Mouse (Mus musculus) hindbrain, embryonic 15.5 days (tissue): ENCODE data around the gene Dusp28. TPM values are rescaled to one million over a fixed set of nuclear protein-coding genes. Genes with fewer than 3 reads are reported as not detected.

Experiments
- ATAC-seq: fragments of 200-750 bp; cut with Nextera tagmentation; 2 replicates; pipeline ENCODE4 v1.8.0; 2017; ENCODE audit warnings: low read depth, moderate number of reproducible peaks, moderate TSS enrichment; ENCODE audit not compliant: low FRiP score
- H3K27ac ChIP-seq: fragments of 300-500 bp; sonication (generic); replicated peaks from 2 replicates; pipeline ENCODE4 v1.5.1; 2015; ENCODE audit warnings: mild to moderate bottlenecking, inconsistent platforms
- H3K27me3 ChIP-seq: fragments of 300-500 bp; sonication (generic); 2 replicates; pipeline ENCODE4 v1.6.1; 2015; ENCODE audit warnings: control low read depth, inconsistent platforms
- H3K36me3 ChIP-seq: fragments of 300-500 bp; sonication (generic); 2 replicates; pipeline ENCODE4 v1.6.1; 2015; ENCODE audit warnings: control low read depth, inconsistent platforms
- H3K4me1 ChIP-seq: fragments of 300-500 bp; sonication (generic); replicated peaks from 2 replicates; pipeline ENCODE4 v1.6.1; 2015; ENCODE audit warnings: control low read depth, inconsistent platforms
- H3K4me2 ChIP-seq: fragments of 300-500 bp; sonication (generic); 2 replicates; pipeline ENCODE4 v1.6.1; 2015; ENCODE audit warnings: moderate library complexity, mild to moderate bottlenecking, inconsistent platforms
- H3K4me3 ChIP-seq: fragments of 300-500 bp; sonication (generic); 2 replicates; pipeline ENCODE4 v1.5.1; 2015; ENCODE audit warnings: mild to moderate bottlenecking, inconsistent platforms
- H3K9ac ChIP-seq: fragments of 300-500 bp; sonication (generic); 2 replicates; pipeline ENCODE4 v1.6.1; 2015; ENCODE audit warnings: inconsistent platforms
- H3K9me3 ChIP-seq: fragments of 300-500 bp; sonication (generic); 2 replicates; pipeline ENCODE4 v1.6.1; 2016; ENCODE audit warnings: control low read depth, inconsistent platforms
- WGBS: fragments of 180-500 bp; shearing (Covaris S2); methylation state at CpG from one replicate; pipeline ENCODE4 v1.1.7; 2015; 5-methylcytosine and 5-hydroxymethylcytosine counted together
- polyA plus RNA-seq: library from polyadenylated mRNA; unstranded; fragments of >200 nt; fragmentation: Nextera tagmentation; extraction: Ambion mirVana; gene quantifications from 2 replicates; pipeline ENCODE4 v1.2.1, GENCODE M21; 2015

The Dusp28 gene
- polyA plus RNA-seq, 1 experiment from 2014 or later = 16.6 TPM

DNA sequence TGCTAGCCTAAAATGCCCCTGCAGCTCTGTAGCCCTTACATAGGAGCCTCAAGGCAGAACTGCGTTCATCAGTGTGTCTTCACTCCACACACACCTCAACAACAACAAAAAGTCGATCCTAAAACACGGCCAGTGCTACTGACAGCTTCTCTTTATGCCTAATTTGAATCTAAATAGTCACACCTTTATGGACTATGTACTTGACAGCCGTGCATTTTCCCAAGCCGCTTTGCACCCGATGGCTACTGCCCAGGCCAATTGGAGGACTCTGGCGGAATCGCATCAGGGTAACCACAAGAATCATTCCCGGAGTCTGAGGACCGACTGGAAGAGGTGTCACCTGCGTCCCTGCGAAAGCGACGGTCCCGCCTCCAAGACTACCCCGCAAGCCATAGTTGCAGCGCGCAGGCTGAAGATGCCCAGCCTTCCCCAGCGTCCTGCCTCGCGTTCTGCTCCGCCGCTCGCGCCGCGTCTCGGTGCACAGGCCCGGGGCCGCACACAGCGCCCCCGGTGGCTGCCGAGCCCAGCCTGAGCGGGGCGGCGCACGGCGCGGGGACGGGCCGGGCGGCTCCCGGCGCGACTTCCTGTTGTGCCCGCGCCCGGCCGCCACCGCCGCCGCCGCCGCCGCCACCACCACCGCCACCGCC, 3.6 kb downstream of the Dusp28 start, which contains the start of gene Rnpepl1:
Rnpepl1 (plus strand) TSS at position 545 of the 647 bp plus-strand sequence.
- peak within 1 kb of the TSS; percentile 74 for H3K4me3 ChIP-seq

DNA sequence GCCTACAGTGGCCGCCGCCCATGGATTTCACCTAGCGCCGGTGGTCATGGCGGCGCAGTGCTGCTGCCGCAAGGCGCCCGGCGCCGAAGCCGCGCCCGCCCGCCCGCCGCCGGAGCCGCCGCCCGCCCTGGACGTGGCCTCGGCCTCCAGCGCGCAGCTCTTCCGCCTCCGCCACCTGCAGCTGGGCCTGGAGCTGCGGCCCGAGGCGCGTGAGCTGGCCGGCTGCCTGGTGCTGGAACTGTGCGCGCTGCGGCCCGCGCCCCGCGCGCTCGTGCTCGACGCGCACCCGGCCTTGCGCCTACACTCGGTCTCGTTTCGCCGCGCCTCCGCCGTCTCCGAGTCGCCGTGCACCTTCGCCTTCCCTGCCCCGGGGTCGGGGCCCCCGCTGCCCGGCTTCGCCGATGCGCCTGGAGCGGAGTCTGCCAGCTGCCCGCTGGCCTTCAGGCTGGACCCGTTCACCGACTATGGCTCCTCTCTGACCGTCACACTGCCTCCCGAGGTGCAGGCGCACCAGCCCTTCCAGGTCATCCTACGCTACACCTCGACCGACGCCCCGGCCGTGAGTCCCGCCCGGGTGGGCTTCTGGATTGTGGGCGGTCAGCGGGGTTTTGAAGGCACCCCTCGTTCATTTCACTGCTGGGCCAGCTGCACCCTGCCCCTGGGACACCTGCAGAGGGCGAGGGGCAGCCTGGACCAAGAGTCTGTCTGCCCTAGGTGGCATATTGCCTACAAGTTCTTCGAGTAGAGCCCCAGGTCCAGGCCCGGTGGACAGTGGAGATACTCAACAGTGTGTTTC, 4.3 kb downstream of the Dusp28 start:
- peaks cover 51% of the 10 kb centered on the region for H3K4me1 ChIP-seq
- peak overlapping the region; percentile 95 for H3K9ac ChIP-seq
- peaks cover 14% of the 10 kb centered on the region for H3K36me3 ChIP-seq
- peak; percentile 28 for ATAC-seq
- H3K27me3 ChIP-seq = no peaks in the 10 kb centered on the region
- H3K4me2 ChIP-seq = peak overlapping the region; percentile 91
- H3K27ac ChIP-seq = peak overlapping the region; percentile 96
- WGBS = 1% methylated on average over 70 of the region's 85 CpGs
- no peaks in the 10 kb centered on the region for H3K9me3 ChIP-seq
- peak overlapping the region; percentile 74 for H3K4me3 ChIP-seq

More for the DNA sequence above, 3.6 kb downstream of the Dusp28 start, which contains the start of gene Rnpepl1:
- under 1% methylated on average over 56 of the region's 57 CpGs for WGBS
- peak within 1 kb of the TSS; percentile 91 for H3K4me2 ChIP-seq
- H3K9ac ChIP-seq = peak within 1 kb of the TSS; percentile 95
- H3K36me3 ChIP-seq = peaks cover 9% of the 10 kb centered on the region; the same call in 1 of the 2 replicates
- H3K9me3 ChIP-seq = no peaks in the 10 kb centered on the region
- no peaks in the 10 kb centered on the region for H3K27me3 ChIP-seq
- ATAC-seq = peak; percentile 74
- H3K27ac ChIP-seq = peak within 1 kb of the TSS; percentile 96
- H3K4me1 ChIP-seq = peaks cover 51% of the 10 kb centered on the region

DNA sequence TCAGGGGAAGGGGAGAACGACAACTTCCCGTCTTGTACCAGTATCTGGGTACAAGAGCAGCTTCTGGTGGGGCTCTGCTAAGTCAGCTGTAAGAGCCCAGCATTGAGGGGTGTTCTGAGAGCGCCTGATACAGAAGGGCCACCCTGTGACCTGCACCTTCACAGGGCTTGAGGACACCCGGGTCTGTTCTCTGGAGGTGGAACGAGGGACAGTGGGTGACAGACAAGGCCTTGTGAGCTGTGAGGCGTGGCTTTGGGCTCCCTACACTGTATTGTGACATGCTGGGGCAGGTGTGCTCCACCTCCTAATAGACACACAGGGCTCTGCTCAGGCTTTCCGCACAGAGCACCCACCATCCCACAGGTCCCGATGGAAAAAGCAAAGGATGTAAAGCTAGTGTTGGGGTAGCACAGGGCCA, 4.9 kb downstream of the Dusp28 start:
- peaks cover 46% of the 10 kb centered on the region for H3K4me1 ChIP-seq
- no peaks in the 10 kb centered on the region for H3K9me3 ChIP-seq
- ATAC-seq = no peak
- H3K27ac ChIP-seq = peak overlapping the region; percentile 96
- H3K36me3 ChIP-seq = peaks cover 19% of the 10 kb centered on the region
- WGBS = 36% methylated on average over 8 of the region's 8 CpGs
- H3K4me3 ChIP-seq = peak overlapping the region; percentile 74
- peak overlapping the region; percentile 91 for H3K4me2 ChIP-seq
- H3K9ac ChIP-seq = peak overlapping the region; percentile 95
- no peaks in the 10 kb centered on the region for H3K27me3 ChIP-seq

DNA sequence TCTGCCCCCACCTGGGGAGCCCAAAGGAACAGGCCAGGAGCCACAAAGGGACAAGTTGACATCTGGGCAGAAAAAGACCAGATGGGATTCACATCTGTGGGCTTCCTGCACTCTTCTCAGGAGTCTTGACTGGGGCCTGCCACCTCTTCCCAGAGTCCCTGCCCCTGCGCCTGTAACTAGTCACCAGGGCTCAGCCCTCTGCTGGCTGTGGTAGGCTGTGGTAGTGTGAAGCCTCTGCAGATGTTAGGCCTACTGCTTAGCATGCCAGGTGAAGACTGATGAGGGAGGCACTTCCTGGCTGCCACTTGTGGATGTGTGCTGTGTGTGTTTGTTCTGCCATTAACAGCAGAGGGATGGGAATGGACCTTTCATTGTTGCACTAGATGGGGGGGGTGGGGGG, 5.5 kb downstream of the Dusp28 start:
- no peaks in the 10 kb centered on the region for H3K27me3 ChIP-seq
- H3K27ac ChIP-seq = no peak overlapping the region
- peak overlapping the region; percentile 95 for H3K9ac ChIP-seq
- WGBS = 36% methylated on average over 1 of the region's 1 CpGs
- peaks cover 25% of the 10 kb centered on the region for H3K36me3 ChIP-seq
- H3K4me3 ChIP-seq = peak overlapping the region; percentile 74
- H3K4me2 ChIP-seq = peak overlapping the region; percentile 91
- no peak for ATAC-seq
- peaks cover 46% of the 10 kb centered on the region for H3K4me1 ChIP-seq
- H3K9me3 ChIP-seq = no peaks in the 10 kb centered on the region

DNA sequence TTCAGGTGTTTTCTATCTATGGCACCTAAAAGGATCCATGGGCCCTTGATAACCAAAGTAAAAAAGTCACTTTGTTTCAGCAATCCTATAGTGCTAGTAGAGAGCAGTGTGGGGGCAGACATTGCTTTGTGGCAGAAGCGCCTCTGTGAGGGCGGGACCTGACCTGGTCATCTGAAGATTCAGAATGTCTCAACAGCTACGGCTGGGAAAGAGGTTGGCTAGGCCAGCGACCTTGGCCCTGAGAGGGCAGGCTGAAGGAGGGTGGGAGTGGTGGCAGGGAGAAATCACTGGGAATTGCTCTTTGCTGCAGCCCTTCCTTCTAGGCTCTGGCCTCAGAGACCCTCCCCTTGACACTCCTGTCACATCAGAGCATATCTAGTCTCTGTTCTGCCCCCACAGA, 7.5 kb downstream of the Dusp28 start:
- ATAC-seq = no peak

DNA sequence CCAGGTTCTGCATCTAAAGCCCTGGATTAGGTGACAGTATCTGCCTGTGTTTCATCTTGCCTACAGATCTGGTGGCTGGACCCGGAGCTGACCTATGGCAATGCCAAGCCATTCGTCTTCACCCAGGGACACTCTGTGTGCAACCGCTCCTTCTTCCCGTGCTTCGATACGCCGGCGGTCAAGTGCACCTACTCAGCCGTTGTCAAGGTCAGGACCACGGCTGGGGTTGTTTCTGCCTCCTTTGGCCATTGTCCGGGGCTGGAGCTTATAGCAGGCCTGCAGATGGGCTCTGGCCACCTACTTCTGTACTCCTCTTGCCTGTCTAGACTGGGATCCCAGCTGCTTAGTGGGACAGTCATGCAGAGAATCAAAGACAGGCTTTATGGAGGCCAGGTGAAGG, 8.2 kb downstream of the Dusp28 start:
- Histone ChIP-seq H3K9ac (no peak overlapping the region), H3K4me2 (no peak overlapping the region), H3K27ac (no peak overlapping the region), H3K36me3 (peaks cover 52% of the 10 kb centered on the region), H3K27me3 (no peaks in the 10 kb centered on the region), H3K4me3 (no peak overlapping the region), H3K9me3 (no peaks in the 10 kb centered on the region), H3K4me1 (peaks cover 31% of the 10 kb centered on the region)
- 95% methylated on average over 11 of the region's 11 CpGs for WGBS
- ATAC-seq = no peak

More for the DNA sequence above, 7.5 kb downstream of the Dusp28 start:
- Histone ChIP-seq H3K27me3 (no peaks in the 10 kb centered on the region), H3K4me1 (peaks cover 38% of the 10 kb centered on the region), H3K9ac (no peak overlapping the region), H3K4me3 (no peak overlapping the region), H3K27ac (no peak overlapping the region), H3K9me3 (no peaks in the 10 kb centered on the region), H3K36me3 (peaks cover 44% of the 10 kb centered on the region), H3K4me2 (no peak overlapping the region)
- WGBS = 83% methylated on average over 4 of the region's 4 CpGs

DNA sequence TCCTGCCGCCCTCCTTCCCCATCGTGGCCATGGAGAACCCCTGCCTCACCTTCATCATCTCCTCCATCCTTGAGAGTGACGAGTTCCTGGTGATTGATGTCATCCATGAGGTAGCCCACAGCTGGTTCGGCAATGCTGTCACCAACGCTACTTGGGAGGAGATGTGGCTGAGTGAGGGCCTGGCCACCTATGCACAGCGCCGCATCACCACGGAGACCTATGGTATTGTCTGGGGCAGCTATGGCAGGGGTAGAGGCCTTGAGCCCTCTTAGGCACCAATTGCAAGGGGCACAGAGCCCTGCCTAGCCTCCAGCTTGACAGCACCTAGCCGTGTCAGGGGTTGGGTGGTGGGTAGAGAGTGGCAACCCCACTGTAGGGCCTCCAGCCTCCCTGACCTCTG, 9.9 kb downstream of the Dusp28 start:
- WGBS = 96% methylated on average over 9 of the region's 9 CpGs
- H3K36me3 ChIP-seq = peaks cover 59% of the 10 kb centered on the region
- H3K9ac ChIP-seq = no peak overlapping the region
- H3K4me2 ChIP-seq = no peak overlapping the region
- no peak overlapping the region for H3K4me3 ChIP-seq
- H3K27ac ChIP-seq = no peak overlapping the region
- no peak for ATAC-seq
- peaks cover 22% of the 10 kb centered on the region for H3K4me1 ChIP-seq
- no peaks in the 10 kb centered on the region for H3K9me3 ChIP-seq
- no peaks in the 10 kb centered on the region for H3K27me3 ChIP-seq

DNA sequence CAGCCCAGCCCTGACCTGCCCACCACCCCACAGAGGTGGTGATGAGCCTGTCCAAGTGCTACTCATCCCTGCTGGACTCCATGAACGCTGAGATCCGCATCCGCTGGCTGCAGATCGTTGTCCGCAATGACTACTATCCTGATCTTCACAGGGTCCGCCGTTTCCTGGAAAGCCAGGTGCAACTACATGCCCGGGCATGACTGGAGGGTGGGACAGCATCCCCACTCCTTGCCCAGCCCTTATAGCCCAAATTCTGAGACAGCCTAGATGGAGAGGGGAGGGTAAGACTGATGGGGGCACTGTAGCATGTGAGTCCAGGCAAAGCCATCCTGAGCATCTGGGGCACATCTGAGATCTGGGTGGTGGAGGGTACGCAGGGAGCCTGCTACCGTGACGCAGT, 12.4 kb downstream of the Dusp28 start:
- Histone ChIP-seq H3K27me3 (no peaks in the 10 kb centered on the region), H3K4me3 (no peak overlapping the region), H3K4me2 (no peak overlapping the region), H3K4me1 (no peaks in the 10 kb centered on the region; the same call in 1 of the 2 replicates), H3K27ac (no peak overlapping the region), H3K9me3 (no peaks in the 10 kb centered on the region), H3K9ac (no peak overlapping the region), H3K36me3 (peaks cover 59% of the 10 kb centered on the region)
- WGBS = 97% methylated on average over 11 of the region's 11 CpGs
- ATAC-seq = no peak

DNA sequence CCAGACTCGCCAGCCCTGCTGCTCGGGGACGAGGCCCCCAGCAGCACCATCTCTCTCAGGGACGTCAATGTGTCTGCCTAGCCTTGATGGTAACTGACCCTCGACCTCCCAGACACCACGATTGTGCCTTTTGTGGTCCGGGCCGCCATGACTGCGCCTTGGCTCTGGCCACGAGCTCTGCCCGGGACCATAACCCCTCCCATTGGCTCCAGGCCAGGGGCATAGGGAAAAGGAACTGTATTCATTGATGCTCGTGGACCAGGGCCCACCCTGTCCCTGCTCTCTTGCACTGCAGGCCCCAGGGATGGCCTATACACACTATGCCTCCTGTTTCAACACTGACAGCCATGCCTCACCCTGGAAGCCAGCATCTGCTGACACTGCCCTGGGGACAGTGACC, 13.0 kb downstream of the Dusp28 start:
- Histone ChIP-seq H3K36me3 (peaks cover 56% of the 10 kb centered on the region), H3K4me2 (no peak overlapping the region), H3K4me3 (no peak overlapping the region), H3K9me3 (no peaks in the 10 kb centered on the region), H3K4me1 (no peaks in the 10 kb centered on the region), H3K27ac (no peak overlapping the region), H3K27me3 (no peaks in the 10 kb centered on the region), H3K9ac (no peak overlapping the region)
- ATAC-seq = no peak
- 80% methylated on average over 12 of the region's 12 CpGs for WGBS

DNA sequence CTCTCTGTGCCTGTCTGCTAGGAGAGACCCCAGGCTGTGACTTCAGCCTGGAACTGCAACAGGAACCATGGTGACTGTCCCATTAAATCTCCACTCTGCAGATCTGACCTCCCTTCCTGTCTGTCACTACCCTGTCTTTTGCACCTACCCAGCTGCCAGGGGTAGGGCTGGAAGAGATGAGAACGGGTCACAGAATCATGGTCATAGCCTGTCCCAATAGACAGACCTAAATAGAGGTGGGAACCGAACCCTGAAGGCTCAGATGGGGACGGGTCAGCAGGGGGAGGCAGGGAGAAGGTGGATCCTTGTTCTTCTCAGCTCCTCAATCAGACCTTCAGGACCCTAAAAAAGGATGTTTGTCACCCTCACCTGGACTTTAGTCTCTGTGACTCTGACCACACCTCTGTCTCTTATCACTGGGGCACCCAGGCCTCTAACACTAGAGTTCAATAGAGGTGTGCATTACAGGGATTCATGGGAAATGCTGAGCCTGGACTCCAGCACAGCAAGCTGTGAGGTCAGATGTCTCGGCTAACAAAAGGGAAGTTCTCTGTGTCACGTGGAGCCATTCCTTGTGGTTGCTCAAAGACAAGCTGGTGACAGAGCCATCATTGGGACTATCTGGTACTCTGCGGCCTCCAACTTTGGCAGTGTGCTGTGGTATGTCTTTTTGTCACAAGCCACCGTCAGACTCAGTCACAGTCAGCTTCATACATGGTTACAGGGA, 13.9 kb downstream of the Dusp28 start:
- H3K4me3 ChIP-seq = no peak overlapping the region
- H3K4me2 ChIP-seq = no peak overlapping the region
- H3K4me1 ChIP-seq = no peaks in the 10 kb centered on the region
- H3K9ac ChIP-seq = no peak overlapping the region
- H3K27me3 ChIP-seq = no peaks in the 10 kb centered on the region
- peaks cover 50% of the 10 kb centered on the region for H3K36me3 ChIP-seq
- H3K27ac ChIP-seq = no peak overlapping the region
- 84% methylated on average over 7 of the region's 7 CpGs for WGBS
- no peaks in the 10 kb centered on the region for H3K9me3 ChIP-seq
- no peak for ATAC-seq

DNA sequence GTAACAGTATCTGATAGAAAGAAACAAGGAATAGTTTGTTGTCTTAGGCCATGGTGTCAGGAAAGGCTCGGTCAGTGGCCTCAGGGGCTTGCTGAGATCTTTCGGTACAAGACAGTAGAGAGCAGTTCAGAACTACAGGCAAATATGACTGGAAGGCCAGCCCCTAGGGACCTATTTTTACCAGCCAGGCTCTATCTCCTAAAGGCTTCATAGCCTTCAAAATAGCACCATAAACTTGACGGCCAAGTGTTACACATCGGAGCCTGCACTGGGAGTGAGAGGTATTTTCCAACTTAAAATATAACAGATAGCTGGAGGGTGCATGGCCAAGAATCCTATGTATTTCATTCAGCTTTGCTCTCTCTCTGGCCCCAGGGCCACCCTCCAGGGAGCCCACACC, 14.7 kb downstream of the Dusp28 start:
- H3K27ac ChIP-seq = no peak overlapping the region
- no peak overlapping the region for H3K4me2 ChIP-seq
- no peak for ATAC-seq
- H3K27me3 ChIP-seq = no peaks in the 10 kb centered on the region
- no peak overlapping the region for H3K9ac ChIP-seq
- H3K4me3 ChIP-seq = no peak overlapping the region
- 83% methylated on average over 4 of the region's 4 CpGs for WGBS
- no peaks in the 10 kb centered on the region for H3K4me1 ChIP-seq
- no peaks in the 10 kb centered on the region for H3K9me3 ChIP-seq
- H3K36me3 ChIP-seq = peaks cover 42% of the 10 kb centered on the region
